Mouse (Mus musculus) liver, embryonic 14.5 days (tissue): ENCODE measurements around the gene Igfbp7. TPM values are rescaled to one million over a fixed set of nuclear protein-coding genes. Genes with fewer than 3 reads are reported as not detected.

ENCODE experiments used
- ATAC-seq: fragments of 200-750 bp; cut with Nextera tagmentation; 2 replicates; pipeline ENCODE4 v1.8.0; 2017; ENCODE audit warnings: moderate number of reproducible peaks, mild to moderate bottlenecking, moderate library complexity; ENCODE audit not compliant: insufficient read depth
- DNase-seq, 3 experiments: peaks; one replicate each; pipeline ENCODE4 v3.0.0-alpha.2; 2012 to 2013; ENCODE audit warnings: low read depth in 3 of 3, low spot score in 3 of 3
- H3K27ac ChIP-seq: fragments of 300-500 bp; sonication (generic); 2 replicates; pipeline ENCODE4 v1.5.1; 2014; ENCODE audit warnings: moderate library complexity, mild to moderate bottlenecking, control low read depth, inconsistent platforms
- H3K27me3 ChIP-seq: fragments of 300-500 bp; sonication (generic); 2 replicates; pipeline ENCODE4 v1.6.1; 2014; ENCODE audit warnings: mild to moderate bottlenecking, low read length, moderate library complexity; ENCODE audit not compliant: control insufficient read depth, insufficient read depth
- H3K36me3 ChIP-seq: fragments of 300-500 bp; sonication (generic); replicated peaks from 2 replicates; pipeline ENCODE4 v1.6.1; 2014; ENCODE audit warnings: low read depth; ENCODE audit not compliant: control insufficient read depth, insufficient read depth
- H3K4me1 ChIP-seq, 2 experiments: fragments of 200-500 bp in 1 of 2; fragments of 300-500 bp in 1 of 2; sonication (generic) in 1 of 2; replicated peaks; 2 replicates each; pipeline ENCODE4 v1.6.1; 2012 to 2014; ENCODE audit warnings: antibody characterized with exemption in 1 of 2, inconsistent platforms in 1 of 2, low read length in 1 of 2; ENCODE audit not compliant: control insufficient read depth in 2 of 2, insufficient read depth in 2 of 2
- H3K4me2 ChIP-seq: fragments of 300-500 bp; sonication (generic); 2 replicates; pipeline ENCODE4 v1.6.1; 2014; ENCODE audit warnings: low read depth, mild to moderate bottlenecking, control low read depth, moderate library complexity
- H3K4me3 ChIP-seq, 2 experiments: fragments of 200-500 bp in 1 of 2; fragments of 300-500 bp in 1 of 2; sonication (generic) in 1 of 2; 2 replicates each; pipeline ENCODE4 v1.5.1; 2012 to 2014; ENCODE audit warnings: low read depth in 2 of 2, low read length in 2 of 2, mild to moderate bottlenecking in 2 of 2, control low read depth in 1 of 2, inconsistent platforms in 1 of 2, moderate library complexity in 1 of 2; ENCODE audit not compliant: insufficient read depth in 1 of 2
- H3K9ac ChIP-seq: fragments of 300-500 bp; sonication (generic); replicated peaks from 2 replicates; pipeline ENCODE4 v1.6.1; 2014; ENCODE audit warnings: mild to moderate bottlenecking, control low read depth, moderate library complexity
- H3K9me3 ChIP-seq: fragments of 300-500 bp; sonication (generic); 2 replicates; pipeline ENCODE4 v1.6.1; 2016; ENCODE audit warnings: low read length, mixed read lengths; ENCODE audit not compliant: control insufficient read depth
- CTCF ChIP-seq: IDR thresholded peaks from 2 replicates; pipeline ENCODE4 v1.5.1; 2016; ENCODE audit warnings: antibody characterized with exemption, low read depth, control low read depth
- EP300 ChIP-seq: IDR thresholded peaks from 2 replicates; pipeline ENCODE4 v1.6.1; 2016; ENCODE audit warnings: antibody characterized with exemption, low read depth
- WGBS: fragments of 180-500 bp; shearing (Covaris S2); extraction: QIAGEN DNeasy Blood & Tissue Kit; methylation state at CpG from one replicate; pipeline ENCODE4 v1.1.7; 2014; ENCODE audit not compliant: insufficient replicate concordance; 5-methylcytosine and 5-hydroxymethylcytosine counted together
- polyA plus RNA-seq, 2 experiments: library from polyadenylated mRNA; depleted of rRNA in 1 of 2; stranded (reverse) in 1 of 2; unstranded in 1 of 2; fragments of >200 nt; fragmentation: Nextera tagmentation in 1 of 2; extraction: Ambion mirVana in 1 of 2; gene quantifications; 2 replicates each; pipeline versions ENCODE4 v1.2.1 to v1.2.3; 2012 to 2014

Igfbp7 gene
- polyA plus RNA-seq, 2 experiments = 14.5 to 16.7 TPM

- WGBS = 65% methylated on average over 7 of the region's 7 CpGs
- no peak overlapping the region for H3K9ac ChIP-seq
- no peaks in the 10 kb centered on the region for H3K27me3 ChIP-seq
- H3K36me3 ChIP-seq = no peaks in the 10 kb centered on the region
- TF ChIP-seq CTCF (no peak), EP300 (no peak)
- no peaks in the 10 kb centered on the region for H3K9me3 ChIP-seq
- ATAC-seq = no peak
- no peak overlapping the region for H3K27ac ChIP-seq
- H3K4me3 ChIP-seq = no peak overlapping the region
- peaks cover 0 to 12% of the 10 kb centered on the region in 2 experiments; a peak in 2 of 4 replicates for H3K4me1 ChIP-seq
- no peak overlapping the region for H3K4me2 ChIP-seq
- DNase-seq = no peak
Observed at GRCm38 (mm10) chr5:77381283-77381682, 26.6 kb downstream of the Igfbp7 start.

- no peaks in the 10 kb centered on the region for H3K9me3 ChIP-seq
- no peak overlapping the region for H3K4me2 ChIP-seq
- H3K27ac ChIP-seq = no peak overlapping the region
- no peak for ATAC-seq
- H3K4me3 ChIP-seq = no peak overlapping the region
- no peak for DNase-seq
- H3K9ac ChIP-seq = no peak overlapping the region
- H3K36me3 ChIP-seq = no peaks in the 10 kb centered on the region
- 67% methylated on average over 17 of the region's 17 CpGs for WGBS
- H3K27me3 ChIP-seq = no peaks in the 10 kb centered on the region
- TF ChIP-seq CTCF (no peak), EP300 (no peak)
- peaks cover 0 to 7% of the 10 kb centered on the region in 2 experiments; a peak in 1 of 4 replicates for H3K4me1 ChIP-seq
Observed at GRCm38 (mm10) chr5:77380321-77380901, 27.4 kb downstream of the Igfbp7 start.

- ATAC-seq (no peak), DNase-seq (no peak)
- no peaks in the 10 kb centered on the region for H3K36me3 ChIP-seq
- no peak for TF ChIP-seq EP300
- no peak for TF ChIP-seq CTCF
- no peaks in the 10 kb centered on the region for H3K27me3 ChIP-seq
- H3K9ac ChIP-seq = no peak overlapping the region
- no peaks in the 10 kb centered on the region for H3K9me3 ChIP-seq
- no peak overlapping the region for H3K4me2 ChIP-seq
- no peak overlapping the region for H3K27ac ChIP-seq
- WGBS = 69% methylated on average over 14 of the region's 14 CpGs
- H3K4me3 ChIP-seq = no peak overlapping the region
- 0 out of 4 replicates have a peak, but pooled peaks cover 0 to 5% of the 10 kb centered on the region in 2 experiments for H3K4me1 ChIP-seq
Observed at GRCm38 (mm10) chr5:77379434-77380135, 28.3 kb downstream of the Igfbp7 start.

- Histone ChIP-seq H3K9ac (no peak overlapping the region), H3K27ac (no peak overlapping the region), H3K9me3 (no peaks in the 10 kb centered on the region), H3K36me3 (no peaks in the 10 kb centered on the region), H3K27me3 (no peaks in the 10 kb centered on the region), H3K4me1 (no peaks in the 10 kb centered on the region), H3K4me2 (no peak overlapping the region), H3K4me3 (no peak overlapping the region)
- DNase-seq (no peak), ATAC-seq (no peak)
- 58% methylated on average over 3 of the region's 3 CpGs for WGBS
- no peak for TF ChIP-seq EP300
- TF ChIP-seq CTCF = no peak
Observed at GRCm38 (mm10) chr5:77378027-77378426, 29.8 kb downstream of the Igfbp7 start.

- Histone ChIP-seq H3K36me3 (no peaks in the 10 kb centered on the region), H3K4me3 (no peak overlapping the region), H3K27me3 (no peaks in the 10 kb centered on the region), H3K27ac (no peak overlapping the region), H3K9me3 (no peaks in the 10 kb centered on the region), H3K9ac (no peak overlapping the region), H3K4me2 (no peak overlapping the region), H3K4me1 (peaks cover 0 to 6% of the 10 kb centered on the region in 2 experiments; a peak in 2 of 4 replicates)
- WGBS = 53% methylated on average over 4 of the region's 4 CpGs
- TF ChIP-seq CTCF = no peak
- TF ChIP-seq EP300 = no peak
- ATAC-seq (no peak), DNase-seq (no peak)
Observed at GRCm38 (mm10) chr5:77375546-77375945, 32.3 kb downstream of the Igfbp7 start.
